Mouse (Mus musculus) layer of hippocampus, adult 9-11 months (tissue): ENCODE results near the gene Mip.
"Not testable (repeated sequence)": the region's sequence is repeated elsewhere in the genome, so short reads cannot be mapped to it uniquely, and the experiment has no call there.

ENCODE experiments used
- DNase-seq: peaks from one replicate; pipeline ENCODE4 v3.0.0; 2022

Mip gene

GRCm38 (mm10) chr10:128250565-128250964 is 24.9 kb downstream of the Mip start:
- no peak for DNase-seq

- DNase-seq = no peak
Measured at GRCm38 (mm10) chr10:128253677-128254255, 28.1 kb downstream of the Mip start, which contains the start of gene Apon. TSS of gene Apon (plus strand) at chr10:128254096.

- no peak for DNase-seq
Measured at GRCm38 (mm10) chr10:128255925-128256324, 30.3 kb downstream of the Mip start.

- DNase-seq = no peak
Measured at GRCm38 (mm10) chr10:128256328-128256727, 30.7 kb downstream of the Mip start.

GRCm38 (mm10) chr10:128258953-128259352 is 33.3 kb downstream of the Mip start:
- DNase-seq = no peak

- DNase-seq = no peak
Measured at GRCm38 (mm10) chr10:128259946-128260345, 34.3 kb downstream of the Mip start.

GRCm38 (mm10) chr10:128260376-128260775 is 34.7 kb downstream of the Mip start:
- DNase-seq = not testable (repeated sequence)

- no peak for DNase-seq
Measured at GRCm38 (mm10) chr10:128262300-128262699, 36.7 kb downstream of the Mip start.

GRCm38 (mm10) chr10:128263393-128264310 is 38.0 kb downstream of the Mip start:
- DNase-seq = no peak

GRCm38 (mm10) chr10:128268371-128268770 is 42.7 kb downstream of the Mip start, which contains the start of gene Apof:
TSS of gene Apof (plus strand) at chr10:128268671.
- no peak for DNase-seq

GRCm38 (mm10) chr10:128269206-128269910 is 43.7 kb downstream of the Mip start:
- DNase-seq = no peak

- DNase-seq = peak; percentile 98
Measured at GRCm38 (mm10) chr10:128270287-128270841, 44.7 kb downstream of the Mip start, which contains the start of gene Stat2. TSS of gene Stat2 (plus strand) at chr10:128270559.

GRCm38 (mm10) chr10:128270866-128271265 is 45.2 kb downstream of the Mip start:
- no peak for DNase-seq

GRCm38 (mm10) chr10:128271883-128272282 is 46.2 kb downstream of the Mip start:
- DNase-seq = no peak

GRCm38 (mm10) chr10:128272819-128273439 is 47.3 kb downstream of the Mip start:
- DNase-seq = not testable (repeated sequence)

GRCm38 (mm10) chr10:128275374-128275773 is 49.7 kb downstream of the Mip start:
- DNase-seq = not testable (repeated sequence)

GRCm38 (mm10) chr10:128278158-128278557 is 52.5 kb downstream of the Mip start:
- DNase-seq = no peak

GRCm38 (mm10) chr10:128280943-128281342 is 55.3 kb downstream of the Mip start:
- no peak for DNase-seq
